Mouse (Mus musculus) stomach, embryonic 14.5 days (tissue): ENCODE results near the gene Gm21970. TPM values are rescaled to one million over a fixed set of nuclear protein-coding genes. Genes with fewer than 3 reads are reported as not detected.

Source experiments
- ATAC-seq: fragments of 200-750 bp; cut with Nextera tagmentation; 2 replicates; pipeline ENCODE4 v1.8.0; 2017; ENCODE audit warnings: low read depth, moderate TSS enrichment; ENCODE audit not compliant: insufficient number of reproducible peaks, insufficient read depth, low FRiP score
- H3K27ac ChIP-seq: fragments of 300-500 bp; sonication (generic); 2 replicates; pipeline ENCODE4 v1.5.1; 2014; ENCODE audit warnings: mild to moderate bottlenecking, low read length, moderate library complexity, mixed read lengths
- H3K27me3 ChIP-seq: fragments of 300-500 bp; sonication (generic); 2 replicates; pipeline ENCODE4 v1.6.1; 2014; ENCODE audit warnings: low read length, control low read depth, mixed read lengths; ENCODE audit not compliant: control insufficient read depth, insufficient read depth
- H3K36me3 ChIP-seq: fragments of 300-500 bp; sonication (generic); 2 replicates; pipeline ENCODE4 v1.6.1; 2014; ENCODE audit warnings: mild to moderate bottlenecking, control low read depth, low read length, moderate library complexity, mixed read lengths; ENCODE audit not compliant: control insufficient read depth, insufficient read depth
- H3K4me1 ChIP-seq: fragments of 300-500 bp; sonication (generic); 2 replicates; pipeline ENCODE4 v1.6.1; 2014; ENCODE audit warnings: low read length, control low read depth, mixed read lengths; ENCODE audit not compliant: control insufficient read depth, insufficient read depth
- H3K4me2 ChIP-seq: fragments of 300-500 bp; sonication (generic); replicated peaks from 2 replicates; pipeline ENCODE4 v1.6.1; 2014; ENCODE audit warnings: low read depth, low read length, control low read depth
- H3K4me3 ChIP-seq: fragments of 300-500 bp; sonication (generic); 2 replicates; pipeline ENCODE4 v1.5.1; 2014; ENCODE audit warnings: low read depth, low read length, control low read depth
- H3K9ac ChIP-seq: fragments of 300-500 bp; sonication (generic); replicated peaks from 2 replicates; pipeline ENCODE4 v1.6.1; 2014; ENCODE audit warnings: low read depth, mild to moderate bottlenecking, control low read depth, low read length, moderate library complexity, mixed read lengths
- H3K9me3 ChIP-seq: fragments of 300-500 bp; sonication (generic); 2 replicates; pipeline ENCODE4 v1.6.1; 2016; ENCODE audit warnings: low read depth, low read length, control low read depth; ENCODE audit not compliant: control insufficient read depth
- WGBS: fragments of 180-500 bp; shearing (Covaris S2); extraction: QIAGEN DNeasy Blood & Tissue Kit; methylation state at CpG from one replicate; pipeline ENCODE4 v1.1.7; 2014; 5-methylcytosine and 5-hydroxymethylcytosine counted together
- polyA plus RNA-seq: library from polyadenylated mRNA; unstranded; fragments of >200 nt; fragmentation: Nextera tagmentation; extraction: Ambion mirVana; gene quantifications from 2 replicates; pipeline ENCODE4 v1.2.1, GENCODE M21; 2014

Gm21970 gene
- polyA plus RNA-seq, 1 experiment from 2014 or later: not detected

DNA sequence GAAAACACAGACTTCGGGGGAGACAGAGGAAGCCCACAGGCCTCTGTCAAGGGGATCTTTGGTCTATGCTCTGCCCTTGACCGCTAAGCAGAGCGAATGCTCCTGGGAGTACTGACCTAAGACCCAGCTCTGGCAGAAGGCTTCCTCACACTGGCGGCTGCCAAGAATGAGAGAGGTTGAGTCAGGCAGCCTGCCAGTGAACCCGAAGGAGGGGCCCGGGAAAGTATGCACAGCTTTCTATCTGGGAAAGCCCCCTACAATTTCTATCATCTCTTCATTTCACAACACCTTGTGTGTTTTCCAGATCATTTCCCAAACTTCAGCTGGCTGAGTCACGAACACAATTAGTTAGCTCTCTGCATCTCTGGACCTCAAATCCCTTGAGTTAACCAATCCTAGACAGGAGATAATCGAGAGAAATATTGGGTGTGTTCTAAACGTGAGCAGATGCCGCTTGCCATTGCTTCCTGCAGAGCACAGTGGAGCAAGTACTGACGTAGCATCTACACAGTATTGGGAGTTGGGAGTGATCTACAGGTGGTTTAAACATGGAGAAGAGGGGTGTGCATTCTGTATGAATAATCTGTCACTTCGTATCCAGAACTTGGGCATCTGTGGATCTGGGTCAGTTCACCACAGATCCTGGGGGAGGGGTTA lies 28.8 kb upstream of the Gm21970 start:
- Histone ChIP-seq H3K27me3 (no peaks in the 10 kb centered on the region), H3K36me3 (no peaks in the 10 kb centered on the region), H3K4me3 (no peak overlapping the region), H3K4me2 (no peak overlapping the region), H3K9ac (no peak overlapping the region), H3K27ac (peak overlapping the region; percentile 68; the same call in 1 of the 2 replicates), H3K9me3 (no peaks in the 10 kb centered on the region), H3K4me1 (peaks cover 11% of the 10 kb centered on the region; the same call in 1 of the 2 replicates)
- 58% methylated on average over 12 of the region's 12 CpGs for WGBS
- ATAC-seq: no peak

DNA sequence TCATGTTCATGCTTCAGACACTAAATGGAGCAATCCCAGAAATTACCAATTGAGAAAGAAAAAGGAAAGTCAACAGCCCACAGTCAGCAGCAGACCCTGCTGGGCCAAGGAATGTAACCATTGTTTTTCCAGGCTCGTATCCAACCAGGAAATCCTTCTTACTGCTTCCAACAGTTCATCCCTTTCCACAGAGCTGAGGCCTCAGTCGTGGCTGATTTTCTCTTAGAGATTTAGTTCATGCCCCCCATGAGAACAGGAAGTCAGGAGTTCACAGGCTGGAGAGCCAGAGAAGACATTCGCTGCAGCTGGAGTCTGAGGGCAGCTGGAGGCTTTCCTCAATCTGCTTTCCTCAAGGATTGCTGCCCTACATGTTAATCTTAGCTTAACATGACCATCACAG lies 28.0 kb upstream of the Gm21970 start:
- no peak overlapping the region for H3K9ac ChIP-seq
- no peaks in the 10 kb centered on the region for H3K9me3 ChIP-seq
- 17% methylated on average over 3 of the region's 3 CpGs for WGBS
- H3K36me3 ChIP-seq: no peaks in the 10 kb centered on the region
- no peaks in the 10 kb centered on the region for H3K27me3 ChIP-seq
- no peak overlapping the region for H3K4me3 ChIP-seq
- H3K27ac ChIP-seq: peak overlapping the region; percentile 68; the same call in 1 of the 2 replicates
- H3K4me2 ChIP-seq: no peak overlapping the region
- H3K4me1 ChIP-seq: peaks cover 11% of the 10 kb centered on the region; the same call in 1 of the 2 replicates
- peak; percentile 62; the same call in 1 of the 2 replicates for ATAC-seq

DNA sequence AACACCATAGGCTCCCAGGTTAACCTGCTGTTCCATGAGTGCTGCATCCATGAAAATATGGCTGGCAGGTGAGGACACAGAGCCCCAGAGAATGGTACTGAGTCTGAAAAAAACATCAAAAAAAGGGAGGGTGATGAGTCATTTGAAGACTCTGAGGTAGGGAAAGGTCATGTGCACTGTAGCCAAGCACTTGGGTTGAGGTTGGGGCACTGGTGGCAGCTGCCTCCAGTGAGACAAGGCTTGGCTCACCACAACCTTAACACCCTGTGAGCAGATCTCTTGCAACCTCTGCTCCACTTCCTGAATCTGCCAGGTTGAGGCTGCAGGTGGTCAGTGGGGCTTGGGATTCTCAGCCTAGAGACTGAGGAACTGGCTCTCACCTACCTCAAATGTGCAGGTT lies 25.0 kb upstream of the Gm21970 start:
- ATAC-seq: no peak
- Histone ChIP-seq H3K27ac (no peak overlapping the region), H3K4me1 (peaks cover 11% of the 10 kb centered on the region; the same call in 1 of the 2 replicates), H3K4me3 (no peak overlapping the region), H3K9me3 (no peaks in the 10 kb centered on the region), H3K36me3 (no peaks in the 10 kb centered on the region), H3K4me2 (no peak overlapping the region), H3K27me3 (no peaks in the 10 kb centered on the region), H3K9ac (no peak overlapping the region)

DNA sequence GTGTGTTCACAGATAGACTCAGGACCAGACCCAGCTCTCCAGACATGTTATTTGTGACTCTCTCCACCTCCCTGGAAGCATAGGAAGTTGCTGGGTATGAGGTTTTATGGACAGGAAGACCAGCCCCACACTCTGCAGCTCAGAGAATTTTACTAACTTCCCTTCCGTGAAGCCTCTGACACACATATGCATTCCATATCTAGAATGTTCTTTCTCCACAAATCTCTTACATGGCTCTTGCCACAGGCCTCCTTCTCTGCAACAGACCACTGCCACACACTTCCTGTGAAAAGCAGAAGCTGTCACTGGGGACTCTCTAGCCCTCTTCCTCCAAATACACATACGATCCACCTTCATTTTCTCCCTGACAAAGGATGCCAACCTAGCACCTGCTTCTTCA lies 24.5 kb upstream of the Gm21970 start:
- WGBS: 81% methylated on average over 2 of the region's 2 CpGs
- Histone ChIP-seq H3K27me3 (no peaks in the 10 kb centered on the region), H3K9ac (no peak overlapping the region), H3K4me2 (no peak overlapping the region), H3K4me3 (no peak overlapping the region), H3K27ac (no peak overlapping the region), H3K36me3 (no peaks in the 10 kb centered on the region), H3K4me1 (peaks cover 11% of the 10 kb centered on the region; the same call in 1 of the 2 replicates), H3K9me3 (no peaks in the 10 kb centered on the region)
- ATAC-seq: no peak

GRCm38 (mm10) chr16:91372577-91373472 lies 18.7 kb upstream of the Gm21970 start, which contains the start of gene Ifnar2:
Gene Ifnar2 (plus strand): TSS chr16:91372783.
- H3K27ac ChIP-seq: peak within 1 kb of the TSS; percentile 89
- peak within 1 kb of the TSS; percentile 62 for H3K4me2 ChIP-seq
- H3K27me3 ChIP-seq: no peaks in the 10 kb centered on the region
- H3K4me3 ChIP-seq: peak within 1 kb of the TSS; percentile 85
- no peaks in the 10 kb centered on the region for H3K9me3 ChIP-seq
- H3K36me3 ChIP-seq: no peaks in the 10 kb centered on the region
- H3K4me1 ChIP-seq: 0 out of 2 replicates have a peak, but pooled peaks cover 5% of the 10 kb centered on the region
- under 1% methylated on average over 62 of the region's 62 CpGs for WGBS
- peak within 1 kb of the TSS; percentile 84 for H3K9ac ChIP-seq
- peak; percentile 92 for ATAC-seq

GRCm38 (mm10) chr16:91373473-91374252 lies 17.9 kb upstream of the Gm21970 start:
- Histone ChIP-seq H3K4me1 (0 out of 2 replicates have a peak, but pooled peaks cover 5% of the 10 kb centered on the region), H3K27me3 (no peaks in the 10 kb centered on the region), H3K4me2 (peak overlapping the region; percentile 62), H3K4me3 (peak overlapping the region; percentile 85), H3K27ac (peak overlapping the region; percentile 89; the same call in 1 of the 2 replicates), H3K9ac (peak overlapping the region; percentile 84; the same call in 1 of the 2 replicates), H3K36me3 (no peaks in the 10 kb centered on the region), H3K9me3 (no peaks in the 10 kb centered on the region)
- 32% methylated on average over 13 of the region's 13 CpGs for WGBS
- ATAC-seq: 0 out of 2 replicates have a peak, but pooled peaks have one; percentile 5

- Histone ChIP-seq H3K36me3 (no peaks in the 10 kb centered on the region), H3K27me3 (no peaks in the 10 kb centered on the region), H3K4me3 (no peak overlapping the region), H3K9me3 (no peaks in the 10 kb centered on the region), H3K4me1 (0 out of 2 replicates have a peak, but pooled peaks cover 5% of the 10 kb centered on the region), H3K4me2 (no peak overlapping the region), H3K27ac (no peak overlapping the region), H3K9ac (no peak overlapping the region)
- WGBS: 81% methylated on average over 3 of the region's 3 CpGs
- ATAC-seq: no peak
Observed at GRCm38 (mm10) chr16:91374253-91374634, 17.3 kb upstream of the Gm21970 start.

- H3K27ac ChIP-seq: peak overlapping the region; percentile 23; the same call in 1 of the 2 replicates
- no peaks in the 10 kb centered on the region for H3K9me3 ChIP-seq
- no peak overlapping the region for H3K4me2 ChIP-seq
- no peak for ATAC-seq
- no peak overlapping the region for H3K9ac ChIP-seq
- H3K36me3 ChIP-seq: no peaks in the 10 kb centered on the region
- H3K4me3 ChIP-seq: no peak overlapping the region
- 90% methylated on average over 10 of the region's 10 CpGs for WGBS
- 0 out of 2 replicates have a peak, but pooled peaks cover 5% of the 10 kb centered on the region for H3K4me1 ChIP-seq
- no peaks in the 10 kb centered on the region for H3K27me3 ChIP-seq
Observed at GRCm38 (mm10) chr16:91376701-91377100, 14.8 kb upstream of the Gm21970 start.
